Mouse (Mus musculus): ENCODE measurements around the gene Saa2.
A peak's percentile ranks its signal among the peaks of the same experiment; 100 is the strongest.
"Not testable (repeated sequence)": the region's sequence is repeated elsewhere in the genome, so short reads cannot be mapped to it uniquely, and the experiment has no call there.

The Saa2 gene

DNA sequence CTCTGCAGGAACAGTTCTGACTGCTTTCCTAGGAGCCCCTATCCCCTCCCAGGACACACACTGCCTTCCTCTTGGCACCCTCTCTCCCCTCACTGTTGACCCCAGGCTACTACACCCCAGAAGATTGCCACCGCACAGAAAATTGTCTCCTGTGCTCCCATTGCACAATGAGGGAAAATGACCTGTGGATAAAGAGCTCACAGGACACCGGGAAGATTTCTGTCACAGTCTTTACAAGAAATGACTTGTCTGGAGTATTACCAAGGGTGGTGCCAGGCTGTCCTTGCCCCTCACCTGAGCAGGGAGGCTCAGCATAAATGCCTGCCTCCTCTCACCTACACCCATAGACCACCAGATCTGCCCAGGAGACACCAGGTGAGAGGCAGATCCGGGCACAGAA is at the start of gene Saa2:
Saa2 (plus strand) TSS at position 301 of the 400 bp plus-strand sequence.
- DNase-seq (ENCODE audit: low read depth, low spot score) = no peak

DNA sequence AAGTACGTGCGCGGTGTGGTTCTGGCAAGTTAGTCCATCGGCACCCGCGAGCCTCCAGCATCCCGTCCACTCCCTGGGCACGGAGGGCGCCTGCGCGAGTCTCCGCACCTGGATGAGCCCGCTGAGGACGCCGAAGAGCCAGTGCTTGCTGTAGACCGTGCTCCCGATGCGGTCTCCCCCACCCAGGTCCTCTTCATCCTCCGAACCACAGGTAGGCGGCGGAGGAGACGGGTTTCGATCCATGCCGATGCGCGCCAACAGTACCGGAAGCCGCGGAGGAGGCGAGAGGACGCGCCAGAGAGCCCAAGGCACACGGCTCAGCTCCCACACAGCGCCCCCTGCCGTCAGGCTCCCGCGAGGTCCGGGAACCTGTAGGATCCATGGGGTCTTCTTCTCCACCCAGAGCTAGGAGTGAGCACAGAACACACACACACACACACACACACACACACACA is 41.2 kb upstream of the Saa2 start, which contains the start of gene Saal1:
Saal1 (minus strand) TSS at position 291 of the 455 bp plus-strand sequence.
- DNase-seq (ENCODE audit: low read depth, low spot score) = peak; percentile 93

DNA sequence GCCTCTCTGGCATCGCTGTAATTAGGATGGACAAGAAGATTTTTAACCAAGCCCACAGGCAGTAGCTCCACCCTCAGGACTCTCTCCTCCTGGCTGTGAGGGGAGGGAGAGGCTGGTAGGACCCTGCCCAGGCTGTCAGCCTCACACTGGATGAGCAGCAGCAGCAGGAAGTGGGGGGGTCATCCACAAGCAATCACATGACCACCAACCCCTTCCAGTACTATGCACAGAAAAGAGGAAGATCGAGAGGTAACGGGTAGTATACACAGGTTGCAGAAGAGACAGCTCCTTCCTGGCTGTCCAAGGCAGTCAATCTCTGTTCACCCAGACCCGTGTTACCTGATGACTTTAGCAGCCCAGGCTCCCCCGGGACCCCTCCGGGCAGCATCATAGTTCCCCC is 39.3 kb upstream of the Saa2 start:
- DNase-seq (ENCODE audit: low read depth, low spot score) = no peak

DNA sequence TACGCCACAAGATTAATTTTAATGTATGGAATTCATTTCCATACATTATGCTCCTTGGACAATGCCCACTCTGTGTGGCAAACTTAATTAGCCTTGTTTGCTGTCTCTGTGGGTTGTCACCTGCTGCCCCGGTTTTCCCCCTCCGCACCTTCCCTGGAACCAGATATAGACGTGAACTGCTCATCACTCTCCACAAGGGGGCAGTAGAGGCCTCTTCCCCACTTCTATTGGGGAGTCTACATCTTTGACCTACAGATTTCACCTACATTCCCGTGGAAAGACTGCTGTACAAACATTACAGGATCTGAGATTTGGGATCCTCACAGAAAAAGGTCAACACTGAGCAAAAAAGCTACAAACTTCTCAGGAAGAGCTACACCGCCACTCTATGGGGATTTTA is 37.1 kb upstream of the Saa2 start:
- peak; percentile 70 for DNase-seq (ENCODE audit: low read depth, low spot score)

DNA sequence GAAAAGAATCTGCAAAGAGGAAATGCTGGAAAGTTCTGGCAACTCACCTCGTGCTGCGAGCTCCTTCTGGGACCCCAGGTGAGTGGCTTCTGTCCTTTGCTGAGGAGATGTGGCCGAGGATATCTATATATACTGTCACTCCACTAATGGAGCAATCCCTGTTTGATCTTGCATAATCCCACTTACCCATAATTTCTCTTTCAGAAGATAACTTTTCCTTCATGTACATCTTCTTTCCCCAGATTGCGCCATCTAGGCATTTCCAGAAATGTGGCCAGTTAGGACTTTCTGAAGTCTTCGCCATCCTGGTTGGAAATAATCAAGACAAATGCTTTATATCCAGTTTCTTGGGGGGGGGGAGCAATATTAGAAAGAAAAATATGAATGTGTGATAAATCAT is 36.0 kb upstream of the Saa2 start, which contains the start of gene Saa3:
Saa3 (minus strand) TSS at position 101 of the 400 bp plus-strand sequence.
- DNase-seq (ENCODE audit: low read depth, low spot score) = no peak

DNA sequence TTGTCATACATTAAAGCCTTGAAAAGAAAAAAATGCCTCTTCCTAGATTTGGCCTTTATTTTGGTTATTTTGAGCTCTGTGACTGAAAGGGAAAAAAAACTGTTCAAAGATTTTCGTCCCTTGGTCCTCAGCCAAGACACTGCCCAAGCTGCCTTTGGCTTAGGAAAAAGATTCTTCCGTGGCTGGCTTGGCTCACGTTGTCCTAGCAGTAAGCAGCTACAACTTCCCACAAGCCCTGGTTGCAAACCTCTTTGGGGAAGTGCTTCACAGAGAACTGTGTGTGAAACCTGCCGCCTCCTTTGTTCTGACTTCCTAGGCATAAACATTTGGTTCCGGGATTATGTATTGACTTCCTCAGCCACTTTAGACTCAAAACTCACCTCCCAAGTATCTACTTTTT is 34.7 kb upstream of the Saa2 start:
- DNase-seq (ENCODE audit: low read depth, low spot score) = no peak

DNA sequence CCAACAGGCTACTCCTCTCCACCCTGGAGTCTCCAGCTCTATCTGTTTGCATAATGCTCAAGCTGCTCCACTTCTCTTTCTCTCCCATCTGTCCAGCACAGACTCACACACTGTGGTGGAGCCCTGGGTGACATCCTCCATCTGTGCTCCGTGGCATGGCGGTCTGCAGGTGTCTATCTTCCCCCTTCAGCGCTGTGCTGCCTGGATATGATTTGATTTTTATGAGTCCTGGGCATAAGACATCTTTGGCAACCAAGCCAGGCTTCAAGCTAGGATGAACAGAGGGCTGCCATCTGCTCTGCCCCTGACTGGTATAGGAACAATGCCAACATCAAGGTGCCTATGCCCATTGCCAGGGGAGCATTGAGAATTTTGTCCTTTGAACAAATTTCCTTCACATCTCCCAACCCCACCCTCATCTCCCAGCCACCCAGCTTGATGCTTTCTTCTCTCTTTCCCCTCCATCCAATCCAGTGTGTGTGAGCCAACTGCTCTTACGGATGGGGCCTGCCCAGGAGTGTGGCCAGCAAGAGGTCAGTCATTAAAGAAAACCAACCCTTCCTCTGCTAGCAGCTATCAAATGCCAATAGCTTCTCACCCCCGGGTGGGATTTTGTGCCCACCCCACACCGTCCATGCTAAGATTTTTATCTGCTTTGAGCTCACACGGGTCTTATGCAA is 32.9 kb upstream of the Saa2 start:
- no peak for DNase-seq (ENCODE audit: low read depth, low spot score)

DNA sequence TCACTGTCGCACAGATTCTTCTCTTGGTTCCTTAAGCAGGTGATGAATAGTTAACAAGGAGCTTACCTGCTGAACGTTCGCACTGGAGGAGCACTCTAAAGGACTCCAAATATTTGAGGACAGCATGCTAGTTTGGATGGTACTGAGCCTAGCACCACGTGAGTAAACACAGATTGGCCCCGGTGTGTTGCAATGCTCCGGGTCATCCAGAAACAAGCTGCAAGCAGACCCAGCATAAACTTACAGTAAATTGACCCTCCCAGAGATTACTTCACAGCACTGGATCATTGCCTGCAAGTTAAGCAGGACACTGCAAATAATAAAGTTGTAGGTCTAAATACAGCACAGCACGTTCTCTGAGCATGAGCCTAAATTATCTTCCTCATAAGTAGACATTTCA is 32.1 kb upstream of the Saa2 start:
- no peak for DNase-seq (ENCODE audit: low read depth, low spot score)

DNA sequence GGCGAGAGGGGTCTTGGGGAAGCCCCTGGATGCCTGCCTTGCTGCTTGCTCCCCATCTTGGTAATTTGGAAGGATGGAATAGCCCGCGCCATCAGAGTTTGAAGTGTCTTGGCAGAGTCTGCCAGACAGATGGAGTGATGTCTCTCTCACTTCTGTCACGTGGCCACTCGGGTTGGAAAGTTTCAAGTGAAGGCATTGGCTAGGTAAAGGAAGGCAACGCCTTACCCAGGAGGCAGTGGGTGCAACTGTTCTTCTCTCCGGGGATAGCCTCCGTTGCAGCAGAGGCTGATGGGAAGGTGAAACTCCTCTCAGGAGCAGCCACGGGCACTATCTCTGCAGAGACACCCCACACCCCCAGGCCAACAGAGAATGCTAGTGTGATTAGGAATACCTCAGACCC is 31.1 kb upstream of the Saa2 start:
- no peak for DNase-seq (ENCODE audit: low read depth, low spot score)

DNA sequence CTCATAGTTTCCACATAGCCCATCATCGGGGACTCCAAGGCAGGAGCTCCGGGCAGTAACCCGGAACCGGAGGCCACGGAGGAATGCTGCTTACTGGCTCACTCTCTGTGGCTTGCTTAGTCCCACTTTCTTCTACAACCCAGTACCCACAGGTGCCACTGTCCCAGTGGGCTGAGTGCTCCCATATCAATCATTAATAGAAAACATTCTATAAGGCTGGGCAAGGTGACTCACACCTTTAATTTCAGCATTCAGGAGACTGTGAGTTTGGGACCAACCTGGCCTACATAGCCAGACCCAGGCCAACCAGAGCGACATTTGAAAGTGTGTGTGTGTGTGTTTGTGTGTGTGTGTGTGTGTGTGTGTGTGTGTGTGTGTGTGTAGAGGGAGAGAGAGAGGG is 28.2 kb upstream of the Saa2 start:
- no peak for DNase-seq (ENCODE audit: low read depth, low spot score)

DNA sequence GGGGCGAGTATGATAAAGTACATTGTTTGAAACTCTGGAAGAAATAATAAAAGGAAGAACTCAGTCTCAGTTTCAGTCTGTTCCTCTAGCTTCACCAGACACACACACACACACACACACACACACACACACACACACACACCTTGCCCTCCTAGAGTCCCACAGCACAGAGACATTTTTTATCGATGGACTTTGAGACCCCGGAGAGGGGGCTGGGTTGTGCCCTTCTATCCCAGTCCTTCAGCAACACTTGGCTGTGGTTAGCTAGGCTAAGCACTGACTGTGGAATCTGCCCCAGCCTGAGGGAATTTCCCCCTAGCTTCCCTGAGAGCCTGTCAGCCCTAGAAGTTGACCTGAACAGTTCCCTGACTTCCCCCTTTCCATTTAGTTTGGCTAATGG is 27.7 kb upstream of the Saa2 start:
- DNase-seq (ENCODE audit: low read depth, low spot score) = no peak

DNA sequence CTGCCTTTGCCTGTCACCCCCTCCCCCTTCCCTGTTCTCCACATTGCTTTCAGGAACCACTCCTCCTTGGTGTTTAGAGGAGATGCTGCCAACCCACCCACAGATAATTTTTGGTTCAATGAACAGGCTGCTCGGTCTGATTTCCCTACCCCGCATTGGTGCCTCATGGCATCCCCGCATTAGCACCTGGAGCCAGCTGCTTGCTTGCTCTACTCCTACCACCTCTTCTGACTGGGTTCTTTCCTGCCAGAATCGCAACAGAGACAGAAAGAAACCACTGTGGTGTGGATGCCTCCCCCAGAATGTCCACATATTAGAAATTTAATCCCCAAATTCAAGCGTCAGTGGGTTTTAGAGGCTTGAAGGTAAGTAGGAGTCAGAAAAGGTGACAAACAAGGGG is 27.2 kb upstream of the Saa2 start:
- no peak for DNase-seq (ENCODE audit: low read depth, low spot score)

DNA sequence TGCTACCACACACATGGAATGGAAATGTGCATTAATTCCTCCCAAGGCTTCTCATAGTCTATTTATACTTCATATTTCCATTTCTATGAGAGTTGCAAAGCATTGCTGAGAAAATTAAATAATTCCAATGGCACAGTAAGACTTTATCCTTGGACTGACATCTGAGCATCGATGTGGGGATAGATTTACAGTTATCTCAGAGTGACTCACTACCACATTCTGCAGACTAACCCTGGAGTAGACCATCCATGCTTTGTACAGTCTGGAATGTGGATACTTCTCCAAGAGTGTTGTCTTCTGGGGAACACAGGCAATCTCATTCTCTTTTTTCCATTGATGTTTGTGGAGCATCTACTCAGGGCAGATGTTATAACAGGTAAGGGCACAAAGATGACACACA is 24.0 kb upstream of the Saa2 start:
- DNase-seq (ENCODE audit: low read depth, low spot score) = no peak

DNA sequence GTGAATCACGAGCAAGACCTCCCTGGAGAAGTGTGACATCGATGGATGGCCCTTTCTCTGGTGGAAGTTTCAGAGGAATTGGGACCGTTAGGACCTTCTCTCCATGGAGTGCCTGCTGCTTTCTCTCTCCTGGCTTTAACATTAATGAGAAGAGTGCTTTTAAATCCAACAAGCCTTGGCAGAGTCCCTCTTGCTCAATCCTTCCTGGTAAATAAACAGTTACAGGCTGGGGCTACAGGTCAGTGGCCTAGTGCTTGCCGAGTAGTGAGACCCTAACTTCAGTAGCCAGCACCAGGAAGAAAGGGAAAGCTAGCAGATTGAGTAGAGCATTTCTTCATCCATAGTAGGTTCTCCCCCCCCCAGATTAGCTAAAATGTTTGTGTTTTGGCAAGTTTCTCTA is 19.1 kb upstream of the Saa2 start, which contains the start of gene Saa4:
Saa4 (minus strand) TSS at position 146 of the 400 bp plus-strand sequence.
- no peak for DNase-seq (ENCODE audit: low read depth, low spot score)

DNA sequence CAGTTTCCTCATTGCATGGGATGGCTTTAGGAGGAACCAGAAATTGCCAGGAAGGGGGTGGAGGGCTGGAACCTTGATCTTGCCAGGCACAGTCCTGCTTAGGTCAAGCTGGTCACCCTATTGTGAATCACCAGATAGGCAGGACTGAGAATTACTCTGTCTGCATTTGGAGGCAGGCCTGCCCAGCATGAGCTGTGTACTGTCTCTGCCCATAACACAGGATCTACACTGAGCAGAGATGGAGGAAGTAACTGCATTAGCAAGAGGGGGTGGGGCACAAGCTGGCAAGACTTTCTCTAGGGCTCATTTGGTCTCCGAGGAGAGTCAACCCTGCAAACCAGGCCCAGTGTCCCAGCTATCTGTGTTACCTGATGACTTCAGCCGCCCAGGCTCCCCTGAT is 16.6 kb upstream of the Saa2 start:
- no peak for DNase-seq (ENCODE audit: low read depth, low spot score)

DNA sequence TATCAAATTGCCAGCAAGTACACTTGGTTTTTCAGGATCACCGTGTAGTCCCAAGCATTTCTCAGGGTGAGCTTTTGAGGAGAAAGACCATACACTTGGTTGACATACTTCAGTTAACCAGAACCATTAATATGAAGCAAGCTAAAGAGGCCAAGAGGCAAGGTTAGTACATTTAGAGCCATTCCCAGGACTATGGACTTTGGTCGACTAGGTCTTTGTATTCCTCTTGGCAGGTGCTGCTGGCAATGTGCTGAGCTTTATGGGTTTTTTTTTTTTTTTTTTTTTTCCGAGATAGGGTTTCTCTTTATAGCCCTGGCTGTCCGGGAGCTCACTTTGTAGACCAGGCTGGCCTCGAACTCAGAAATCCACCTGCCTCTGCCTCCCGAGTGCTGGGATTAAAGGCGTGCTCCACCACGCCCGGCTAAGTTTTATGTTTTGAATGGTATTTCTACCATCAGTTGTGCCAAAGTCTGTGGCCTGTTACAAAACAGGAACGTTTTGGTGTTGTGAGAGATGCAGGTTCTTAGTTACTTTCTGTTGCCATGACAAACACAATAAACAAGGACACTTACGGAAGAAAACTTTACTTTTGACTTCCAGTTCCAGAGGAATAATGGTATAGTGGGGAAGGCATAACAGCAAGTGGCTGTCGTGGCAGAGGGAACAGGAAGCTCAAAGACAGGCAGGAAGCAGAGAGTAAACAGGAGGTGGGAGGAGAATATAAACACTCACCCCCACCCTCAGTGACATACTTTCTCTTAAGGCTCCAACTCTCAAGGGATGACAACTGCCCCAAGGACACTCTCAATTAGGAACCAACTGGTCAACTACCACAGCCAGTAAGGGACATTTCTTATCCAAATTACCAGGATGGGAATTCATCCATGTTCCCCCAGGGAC is 12.8 kb upstream of the Saa2 start:
- no peak for DNase-seq (ENCODE audit: low read depth, low spot score)

DNA sequence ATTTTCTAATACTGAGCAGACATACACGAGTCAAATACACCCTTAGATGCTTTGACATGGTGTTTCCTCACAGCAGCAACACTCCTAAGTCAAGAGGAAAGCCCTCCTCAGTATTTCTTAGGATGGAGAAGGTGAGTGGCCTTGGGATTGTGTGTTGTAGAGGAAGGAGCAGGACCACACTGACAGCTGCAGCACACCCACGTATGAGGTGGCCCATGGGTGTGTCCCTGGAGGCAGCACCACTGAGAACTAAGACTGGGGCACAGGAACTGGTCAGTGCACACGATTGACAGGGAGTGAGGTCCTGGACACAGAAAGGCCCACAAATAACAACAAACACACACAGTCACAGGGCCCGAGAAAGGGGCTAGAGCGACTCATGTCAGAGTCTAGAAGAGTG is 11.5 kb upstream of the Saa2 start:
- not testable (repeated sequence) for DNase-seq (ENCODE audit: low read depth, low spot score)

DNA sequence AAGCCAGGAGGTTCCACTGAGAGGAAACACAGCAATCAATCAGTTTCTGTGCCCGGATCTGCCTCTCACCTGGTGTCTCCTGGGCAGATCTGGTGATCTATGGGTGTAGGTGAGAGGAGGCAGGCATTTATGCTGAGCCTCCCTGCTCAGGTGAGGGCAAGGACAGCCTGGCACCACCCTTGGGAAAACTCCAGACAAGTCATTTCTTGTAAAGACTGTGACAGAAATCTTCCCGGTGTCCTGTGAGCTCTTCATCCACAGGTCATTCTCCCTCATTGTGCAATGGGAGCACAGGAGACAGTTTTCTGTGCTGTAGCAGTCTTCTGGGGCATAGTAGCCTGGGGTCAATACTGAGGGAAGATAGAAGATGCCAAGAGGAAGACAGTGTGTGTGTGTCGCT is 8.7 kb upstream of the Saa2 start, which contains the start of gene Saa1:
Saa1 (minus strand) TSS at position 101 of the 400 bp plus-strand sequence.
- DNase-seq (ENCODE audit: low read depth, low spot score) = not testable (repeated sequence)

DNA sequence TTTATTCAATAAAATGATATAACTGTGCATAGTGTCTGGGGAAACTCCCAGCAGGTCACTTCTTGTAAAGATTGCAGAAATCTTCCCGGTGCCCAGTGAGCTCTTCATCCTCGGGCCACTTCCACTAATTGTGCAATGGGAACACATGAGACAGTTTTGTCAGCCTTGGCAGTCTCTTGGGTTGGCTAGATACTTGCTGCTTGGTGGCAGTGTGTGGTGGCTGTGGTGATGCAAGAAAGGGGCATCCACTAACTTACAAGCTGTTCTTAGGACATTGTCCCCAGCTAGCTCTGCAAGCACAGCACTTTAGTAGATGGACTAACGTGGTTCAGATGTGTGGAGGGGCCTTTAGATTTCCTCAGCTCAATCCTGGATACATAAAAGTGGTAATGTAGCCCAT is 5.8 kb upstream of the Saa2 start:
- DNase-seq (ENCODE audit: low read depth, low spot score) = no peak

DNA sequence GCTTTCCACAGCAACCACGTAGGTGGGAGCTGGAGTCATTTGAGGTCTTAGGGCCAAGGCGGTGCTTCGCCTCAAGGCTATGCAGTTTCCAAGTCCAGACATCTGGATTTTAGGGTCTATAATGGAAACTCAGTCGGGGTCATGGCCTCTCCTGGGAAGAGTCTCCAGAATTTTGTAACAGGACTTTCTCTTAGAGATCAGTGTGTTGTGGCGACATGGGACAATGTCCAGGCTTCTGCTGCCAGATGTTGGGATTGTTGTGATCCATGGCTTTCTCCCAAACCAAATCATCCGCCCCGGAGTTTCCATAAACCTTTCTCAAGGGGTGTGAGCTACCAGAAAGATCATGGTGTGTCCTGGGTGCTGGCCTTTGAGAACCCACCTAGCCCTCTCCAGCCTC is 5.2 kb upstream of the Saa2 start:
- DNase-seq (ENCODE audit: low read depth, low spot score) = no peak

DNA sequence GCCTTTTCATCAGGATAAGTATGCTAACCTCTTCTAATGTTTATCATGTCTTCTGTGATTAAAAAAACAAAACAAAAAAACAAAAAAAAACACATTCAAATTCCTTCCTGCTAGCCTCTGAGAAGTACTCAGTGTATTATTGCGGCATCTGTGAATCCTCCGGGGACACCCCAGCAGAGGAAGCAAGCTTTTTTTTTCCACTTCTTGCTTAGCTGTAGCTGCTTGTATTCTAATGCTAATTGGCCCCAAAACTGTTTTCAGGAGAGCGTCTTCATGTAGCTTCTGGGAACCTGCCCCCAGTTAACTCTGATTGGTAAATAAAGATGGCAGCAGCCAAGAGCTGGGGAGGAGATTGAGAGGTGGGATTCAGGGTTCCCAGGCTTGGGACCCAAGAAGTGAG is 3.1 kb upstream of the Saa2 start:
- DNase-seq (ENCODE audit: low read depth, low spot score) = no peak

DNA sequence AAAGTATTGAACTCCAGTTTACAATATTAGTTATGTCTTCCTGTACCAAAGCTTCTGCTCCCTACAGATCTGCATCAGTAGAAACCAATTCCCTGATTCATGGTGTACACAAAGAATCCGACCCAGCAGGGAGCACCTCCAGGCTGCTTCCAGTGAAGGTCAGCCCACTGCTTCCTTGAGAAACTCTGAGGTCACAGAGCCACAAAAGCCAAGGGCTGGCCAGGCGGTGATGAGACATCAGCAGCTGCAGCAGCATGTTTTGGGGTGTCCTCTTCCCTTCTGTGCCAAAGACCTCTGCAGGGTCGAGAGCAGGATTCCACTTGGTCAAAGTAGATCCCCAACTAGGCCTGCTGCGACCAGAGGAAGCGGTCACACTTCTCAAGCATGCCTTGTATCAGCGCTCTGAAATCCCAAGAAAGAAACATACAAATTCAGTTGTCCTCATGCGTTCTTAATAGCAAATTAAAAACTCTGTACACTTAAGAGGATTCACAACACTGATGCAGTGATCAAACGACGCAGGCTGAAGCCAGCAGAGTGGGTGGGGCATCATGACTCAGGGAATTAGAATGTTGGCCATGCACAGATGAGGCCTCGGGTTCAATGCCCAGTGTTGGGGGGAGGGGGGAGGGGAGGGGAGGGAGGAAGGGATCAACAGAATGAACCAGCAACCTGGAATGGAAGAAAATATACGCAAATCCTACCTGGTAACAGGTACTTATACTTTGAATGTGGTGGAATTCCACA is 9.6 kb downstream of the Saa2 start:
- DNase-seq (ENCODE audit: low read depth, low spot score) = no peak
